Mouse (Mus musculus): ENCODE measurements around the gene Hyal1.
"Not testable (repeated sequence)": the region's sequence is repeated elsewhere in the genome, so short reads cannot be mapped to it uniquely, and the experiment has no call there.

Hyal1 gene

GRCm38 (mm10) chr9:107547957-107548356, 28.8 kb upstream of the Hyal1 start:
- in situ Hi-C loops (cut with MboI, MseI), result loop anchor here (25.0 kb wide), 2 partner anchors 1361 to 1539 kb away; partner anchors contain the start of genes Ccdc51 (in 1 of the 2), Plxnb1 (in 1 of the 2), Ppm1m (in 1 of the 2) and Tma7 (in 1 of the 2)

DNA sequence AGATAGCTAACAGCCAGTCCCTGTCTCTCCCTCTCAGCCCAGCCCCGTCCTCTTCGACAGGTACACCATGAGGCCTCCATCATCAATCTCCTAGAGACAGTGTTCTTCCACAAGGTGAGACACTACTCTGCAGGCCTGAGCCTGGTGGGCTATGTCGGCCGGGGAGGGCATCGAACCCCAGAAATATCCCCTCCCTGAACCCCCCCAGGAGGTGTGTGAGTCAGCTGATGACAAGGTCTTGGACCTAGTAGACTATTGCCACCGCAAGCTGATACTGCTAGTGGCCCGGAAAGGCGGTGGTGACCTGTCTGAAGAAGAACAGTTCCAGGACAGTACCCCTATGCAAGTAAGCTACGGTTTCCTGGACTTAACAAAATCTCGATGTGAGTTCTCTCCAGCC, 27.9 kb upstream of the Hyal1 start:
- in situ Hi-C loops (cut with MboI, MseI), result loop anchor here (25.0 kb wide), 2 partner anchors 1362 to 1538 kb away; partner anchors contain the start of genes Ccdc51 (in 1 of the 2), Plxnb1 (in 1 of the 2), Ppm1m (in 1 of the 2) and Tma7 (in 1 of the 2)

DNA sequence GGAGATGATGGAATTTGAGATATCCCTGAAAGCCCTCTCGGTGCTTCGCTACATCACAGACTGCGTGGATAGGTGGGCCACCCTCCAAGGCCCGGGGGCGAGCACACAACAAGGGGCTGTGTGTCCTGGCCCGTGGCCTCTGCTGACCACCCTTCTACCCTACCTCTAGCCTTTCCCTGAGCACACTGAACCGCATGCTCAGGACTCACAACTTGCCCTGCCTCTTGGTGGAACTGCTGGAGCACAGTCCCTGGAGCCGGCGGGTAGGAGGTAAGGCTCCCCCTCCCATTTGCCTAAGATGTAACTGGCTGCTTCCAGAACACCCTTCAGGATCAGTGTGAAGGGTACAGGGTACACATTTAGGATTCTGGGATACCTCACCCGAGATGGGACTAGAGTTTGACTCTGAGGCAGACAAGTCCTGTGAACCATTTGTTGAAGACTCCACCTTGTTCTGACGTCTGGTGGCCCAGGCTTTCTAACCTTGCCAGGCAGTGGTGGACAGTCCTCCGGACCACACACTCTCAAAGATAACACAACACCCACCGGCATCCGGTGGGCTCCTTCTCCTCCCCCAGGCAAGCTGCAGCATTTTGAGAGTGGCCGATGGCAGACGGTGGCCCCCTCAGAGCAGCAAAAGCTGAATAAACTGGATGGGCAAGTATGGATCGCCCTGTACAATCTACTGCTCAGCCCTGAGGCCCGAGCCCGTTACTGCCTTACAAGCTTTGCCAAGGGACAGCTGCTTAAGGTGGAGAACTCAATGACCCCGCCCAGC, 27.2 kb upstream of the Hyal1 start:
- in situ Hi-C loops (cut with MboI, MseI), result loop anchor here (5.0 to 25.0 kb wide), 5 partner anchors 78 to 1538 kb away; partner anchors contain the start of genes Ccdc51 (in 1 of the 2), Pcbp4 (in 1 of the 2), Plxnb1 (in 1 of the 2) and Ppm1m (in 1 of the 2)

DNA sequence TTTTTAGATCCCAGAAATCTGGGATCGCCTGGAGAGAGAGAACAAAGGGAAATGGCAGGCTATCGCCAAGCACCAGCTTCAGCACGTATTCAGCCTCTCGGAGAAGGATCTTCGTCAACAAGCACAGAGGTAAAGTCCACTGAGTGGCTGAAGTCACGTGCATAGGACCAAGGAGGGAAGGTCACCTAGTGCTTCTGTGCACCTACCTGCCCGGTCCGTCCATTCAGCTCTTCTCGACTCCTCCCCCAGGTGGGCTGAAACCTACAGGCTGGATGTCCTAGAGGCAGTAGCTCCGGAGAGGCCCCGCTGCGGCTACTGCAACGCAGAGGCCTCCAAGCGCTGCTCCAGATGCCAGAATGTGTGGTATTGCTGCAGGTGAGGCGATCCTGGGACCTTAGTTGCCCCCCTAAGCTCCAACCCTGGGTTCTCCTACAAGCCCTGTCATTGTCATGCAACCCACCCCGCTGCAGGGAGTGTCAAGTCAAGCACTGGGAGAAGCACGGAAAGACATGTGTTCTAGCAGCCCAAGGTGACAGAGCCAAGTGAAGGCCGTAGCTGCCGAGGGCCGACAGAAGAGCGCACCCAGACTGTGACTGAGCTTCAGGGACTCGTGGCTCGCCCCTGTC, 26.1 kb upstream of the Hyal1 start:
- in situ Hi-C loops (cut with MboI, MseI), result loop anchor here (5.0 to 10.0 kb wide), 3 partner anchors 77 to 1504 kb away; partner anchors contain the start of genes Pcbp4 (in 1 of the 2) and Trex1 (in 1 of the 2)

DNA sequence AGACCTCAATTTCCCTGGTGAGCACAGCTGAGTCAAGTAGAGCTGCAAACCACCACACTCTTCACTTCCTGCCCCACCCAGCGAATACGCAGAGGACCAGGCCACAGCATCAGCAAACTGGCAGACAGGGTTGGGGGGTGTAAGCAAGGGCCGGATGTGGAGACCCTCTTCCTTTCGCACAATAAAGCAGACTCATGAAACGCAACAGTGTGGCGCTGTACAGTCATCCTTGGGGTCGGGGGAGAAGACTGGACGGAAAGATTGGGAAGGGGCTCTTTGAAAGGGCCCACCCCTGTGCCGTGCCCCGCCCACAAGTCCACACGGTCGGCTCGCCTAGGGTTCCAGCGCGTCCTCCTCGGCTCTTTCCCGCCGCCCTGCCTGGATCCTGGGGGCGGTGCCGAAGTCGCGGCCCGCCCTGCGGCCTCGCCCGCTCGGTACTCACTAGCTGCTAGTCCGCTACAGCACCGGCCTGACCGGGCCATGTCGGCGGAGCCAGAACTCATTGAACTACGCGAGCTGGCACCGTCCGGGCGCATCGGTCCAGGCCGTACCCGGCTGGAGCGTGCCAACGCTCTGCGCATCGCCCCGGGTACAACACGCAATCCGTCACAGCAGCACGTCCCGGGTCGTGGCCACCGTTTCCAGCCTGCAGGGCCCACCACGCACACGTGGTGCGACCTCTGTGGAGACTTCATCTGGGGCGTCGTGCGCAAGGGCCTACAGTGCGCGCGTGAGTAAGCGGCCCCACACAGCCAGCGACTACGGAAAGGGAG, 25.4 kb upstream of the Hyal1 start, which contains the start of gene Rassf1:
TSS of gene Rassf1 (plus strand) at position 439 of the 773 bp plus-strand sequence.
- in situ Hi-C loops (cut with MboI, MseI), result loop anchor here (5.0 to 10.0 kb wide), 3 partner anchors 76 to 1503 kb away; partner anchors contain the start of genes Pcbp4 (in 1 of the 2) and Trex1 (in 1 of the 2)

- in situ Hi-C loops (cut with MboI, MseI), result loop anchor here (5.0 to 10.0 kb wide), 3 partner anchors 75 to 1503 kb away; partner anchors contain the start of genes Pcbp4 (in 1 of the 2) and Trex1 (in 1 of the 2)
Observed at GRCm38 (mm10) chr9:107551890-107552355, 24.8 kb upstream of the Hyal1 start.

DNA sequence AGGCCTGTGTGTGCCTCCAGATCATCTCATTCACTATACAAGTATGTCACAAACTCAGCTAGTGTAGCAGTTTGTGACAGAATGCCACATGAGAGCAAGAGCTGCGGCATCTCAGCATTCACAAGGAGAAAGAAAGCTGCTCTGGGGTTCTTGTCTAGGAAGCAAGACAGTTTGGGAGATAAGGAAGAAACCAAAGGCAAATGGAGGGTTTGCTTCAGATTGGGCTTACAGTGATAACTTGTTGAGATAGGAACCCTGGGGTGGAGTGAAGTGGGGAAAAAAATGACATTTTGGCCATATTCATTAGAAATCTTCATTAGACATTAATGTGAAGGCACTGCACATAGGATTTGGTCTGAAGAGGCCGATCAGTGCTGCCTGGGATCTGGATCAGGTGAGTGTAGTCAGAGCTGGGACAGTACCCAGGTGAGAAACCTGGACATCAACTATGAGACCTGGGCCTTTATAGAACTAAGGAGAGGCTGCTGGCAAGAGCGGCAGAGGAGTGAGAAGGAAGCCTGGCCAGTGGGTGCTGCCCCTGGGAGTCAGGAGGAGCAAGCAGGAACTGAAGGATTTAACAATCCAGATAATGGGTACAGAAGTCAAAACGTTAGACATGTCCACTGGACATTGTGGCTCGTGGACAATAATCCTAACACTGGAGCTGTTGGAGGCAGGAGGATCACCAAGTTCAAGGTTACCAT, 23.9 kb upstream of the Hyal1 start:
- in situ Hi-C loops (cut with MboI, MseI), result loop anchor here (5.0 to 10.0 kb wide), 3 partner anchors 74 to 1502 kb away; partner anchors contain the start of genes Pcbp4 (in 1 of the 2) and Trex1 (in 1 of the 2)

GRCm38 (mm10) chr9:107553541-107554318, 23.0 kb upstream of the Hyal1 start:
- in situ Hi-C loops (cut with MboI, MseI), result loop anchor here (5.0 to 10.0 kb wide), 3 partner anchors 74 to 1501 kb away; partner anchors contain the start of genes Pcbp4 (in 1 of the 2) and Trex1 (in 1 of the 2)

DNA sequence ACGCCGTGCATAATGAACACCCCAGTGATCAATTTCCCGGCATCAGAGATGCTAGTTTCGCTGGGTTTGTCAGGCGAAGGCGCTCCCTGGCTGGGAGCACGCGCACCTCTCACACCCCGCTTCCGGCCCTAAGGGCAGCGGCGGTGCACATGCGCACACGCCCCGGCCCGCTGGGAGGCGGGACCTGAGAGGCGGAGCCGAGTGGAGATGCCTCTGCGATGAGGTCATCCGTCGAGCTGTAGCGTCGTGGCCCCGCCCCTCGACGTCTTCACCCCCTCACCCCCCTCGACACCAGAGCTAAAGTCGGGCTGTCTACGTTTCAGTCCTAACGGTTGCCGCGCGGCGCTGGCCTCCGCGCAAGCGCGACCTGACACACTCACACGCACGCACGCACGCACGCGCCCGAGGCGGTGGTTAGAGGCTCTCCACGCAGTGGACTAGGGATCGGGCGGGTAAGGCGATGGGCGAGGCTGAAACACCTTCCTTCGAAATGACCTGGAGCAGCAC, 22.4 kb upstream of the Hyal1 start:
- in situ Hi-C loops (cut with MboI, MseI), result loop anchor here (5.0 to 10.0 kb wide), 3 partner anchors 73 to 1500 kb away; partner anchors contain the start of genes Pcbp4 (in 1 of the 2) and Trex1 (in 1 of the 2)

DNA sequence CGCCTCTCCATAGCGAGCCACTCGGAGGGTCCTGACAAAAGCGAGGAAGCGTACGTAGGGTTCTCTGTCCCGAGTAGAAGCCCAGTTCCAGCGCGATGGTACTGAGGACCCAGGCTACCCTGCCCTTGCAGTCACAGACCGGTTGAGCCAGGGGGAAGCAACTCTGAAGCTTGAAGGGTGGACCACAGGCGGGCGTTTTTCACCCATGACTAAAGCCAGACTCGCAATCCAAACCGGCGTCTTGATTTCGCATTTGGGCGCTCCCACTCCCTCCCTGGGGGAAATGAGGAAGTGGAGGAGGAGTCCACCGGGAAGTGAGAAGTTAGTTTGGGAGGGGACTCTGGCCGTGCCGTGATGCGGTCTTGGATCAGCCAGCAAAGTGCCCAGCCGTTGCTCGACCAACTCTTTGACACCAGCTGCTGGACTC, 21.7 kb upstream of the Hyal1 start:
- in situ Hi-C loops (cut with MboI, MseI), result loop anchor here (10.0 kb wide), 2 partner anchors 1100 to 1500 kb away; partner anchors contain the start of genes Pcbp4 (in 1 of the 2) and Trex1 (in 1 of the 2)

- in situ Hi-C loops (cut with MboI, MseI), result loop anchor here (10.0 kb wide), 2 partner anchors 1101 to 1499 kb away; partner anchors contain the start of genes Pcbp4 (in 1 of the 2) and Trex1 (in 1 of the 2)
Observed at GRCm38 (mm10) chr9:107555701-107556100, 21.0 kb upstream of the Hyal1 start.

- in situ Hi-C loops (cut with MboI, MseI), result loop anchor here (10.0 kb wide), 2 partner anchors 1102 to 1498 kb away; partner anchors contain the start of genes Pcbp4 (in 1 of the 2) and Trex1 (in 1 of the 2)
Observed at GRCm38 (mm10) chr9:107556346-107556745, 20.4 kb upstream of the Hyal1 start.

DNA sequence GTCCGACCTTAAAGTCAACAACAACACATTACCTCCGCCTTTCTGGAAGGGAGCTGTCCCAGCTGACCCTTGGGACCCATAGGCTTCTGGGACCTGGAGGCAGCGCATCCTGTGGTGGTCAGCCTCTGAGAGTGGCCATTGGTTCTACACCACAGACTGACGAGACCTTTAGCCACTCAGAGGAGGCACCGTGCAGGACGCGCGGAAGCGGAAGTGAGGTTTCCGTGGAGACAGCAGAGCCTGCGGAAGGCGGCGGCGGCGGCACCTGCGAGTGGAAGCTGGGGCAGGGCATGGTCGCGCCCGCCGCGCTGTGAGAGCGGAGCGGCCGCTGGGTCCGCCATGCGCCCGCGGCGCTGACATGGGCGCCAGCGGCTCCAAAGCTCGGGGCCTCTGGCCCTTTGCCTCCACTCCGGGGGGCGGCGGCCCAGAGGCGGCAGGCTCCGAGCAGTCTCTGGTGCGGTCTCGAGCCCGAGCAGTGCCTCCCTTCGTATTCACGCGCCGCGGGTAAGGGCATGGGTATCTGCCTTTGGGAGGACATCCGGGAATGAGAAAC, 13.6 kb upstream of the Hyal1 start, which contains the start of gene Tusc2:
TSS of gene Tusc2 (plus strand) at position 227 of the 553 bp plus-strand sequence.
- in situ Hi-C loops (cut with MboI, MseI), result no loop called here

- in situ Hi-C loops (cut with MboI, MseI), result not testable (repeated sequence)
Observed at GRCm38 (mm10) chr9:107565556-107565955, 11.2 kb upstream of the Hyal1 start.

DNA sequence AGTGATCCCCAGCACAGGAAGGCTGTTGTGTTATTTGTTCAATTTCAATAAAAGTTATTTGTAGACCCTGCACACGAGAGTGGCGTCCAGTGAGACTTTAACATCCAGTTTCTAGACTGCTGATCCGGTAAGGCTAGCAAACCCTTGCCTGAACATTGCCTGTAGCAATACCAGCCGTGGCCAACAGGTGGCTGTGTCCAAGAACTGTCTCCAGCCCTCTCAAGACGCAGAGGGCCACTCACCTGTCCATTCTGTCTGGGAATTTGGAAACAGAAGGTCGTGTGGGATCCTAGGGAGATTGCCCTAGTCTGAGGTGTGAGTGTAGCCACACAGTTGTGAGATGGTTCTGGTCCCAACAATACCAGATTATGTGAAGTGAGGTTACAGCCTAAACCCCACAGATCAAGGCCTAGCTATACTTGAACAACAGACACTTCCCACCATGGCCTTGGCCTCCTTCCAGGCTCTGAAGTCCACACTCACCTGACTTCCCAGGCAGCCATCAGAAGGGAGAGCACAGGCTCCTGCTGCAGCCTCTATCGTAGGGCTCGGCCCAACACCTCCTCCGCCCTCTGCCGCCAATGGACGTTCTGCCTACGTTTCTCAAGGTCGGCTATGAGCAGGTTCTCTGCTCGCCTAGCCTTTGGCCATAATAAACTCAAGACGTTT, 10.6 kb upstream of the Hyal1 start:
- in situ Hi-C loops (cut with MboI, MseI), result no loop called here

GRCm38 (mm10) chr9:107566855-107567254, 9.9 kb upstream of the Hyal1 start:
- in situ Hi-C loops (cut with MboI, MseI), result no loop called here

GRCm38 (mm10) chr9:107567702-107568319, 8.9 kb upstream of the Hyal1 start, which contains the start of gene Hyal2:
TSS of gene Hyal2 (plus strand) at chr9:107567945.
- in situ Hi-C loops (cut with MboI, MseI), result no loop called here

Measured in T-helper 17 cell (primary cell).